Mouse (Mus musculus): ENCODE measurements around the gene Tgif1. TPM values are rescaled to one million over a fixed set of nuclear protein-coding genes. Genes with fewer than 3 reads are reported as not detected.

Gene Tgif1
- polyA plus RNA-seq, 1 experiment = 45.2 TPM

DNA sequence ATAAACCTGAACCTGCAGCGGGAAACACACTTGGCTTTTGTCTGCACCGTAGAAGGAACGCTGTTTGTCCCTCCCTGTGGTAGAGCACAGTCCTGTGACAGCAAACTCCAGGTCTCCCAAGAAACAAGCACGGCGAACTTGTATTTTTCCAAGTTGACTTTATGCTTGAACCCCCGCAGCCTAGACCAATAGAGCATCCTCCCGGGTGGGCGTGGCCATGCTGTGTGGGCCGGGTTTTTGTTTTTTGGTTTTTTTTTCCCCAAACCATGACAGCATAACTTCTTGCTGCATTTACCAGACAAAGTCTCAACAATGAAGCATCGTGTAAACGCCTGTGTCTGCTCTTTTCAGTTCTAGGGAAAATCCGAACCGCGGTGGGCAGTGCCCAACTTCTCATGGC, 44.5 kb downstream of the Tgif1 start:
- DNase-seq = no peak
- no peak for TF ChIP-seq CTCF (IDR thresholded peaks at IDR 0.05; ENCODE audit: borderline replicate concordance, control insufficient read depth, extremely low read depth, insufficient read depth, low read length, poor library complexity)
- TF ChIP-seq POLR2A (IDR thresholded peaks at IDR 0.05; ENCODE audit: control insufficient read depth, extremely low read depth, insufficient read depth, low read length, poor library complexity) = no peak
- Histone ChIP-seq H3K27ac (ENCODE audit: control insufficient read depth, insufficient read depth, low read length) (no peak overlapping the region), H3K36me3 (ENCODE audit: control insufficient read depth, insufficient read depth, low read length) (no peaks in the 10 kb centered on the region), H3K4me1 (replicated peaks; ENCODE audit: control insufficient read depth, insufficient read depth, low read length) (no peaks in the 10 kb centered on the region), H3K27me3 (ENCODE audit: control insufficient read depth, insufficient read depth, low read length) (no peaks in the 10 kb centered on the region), H3K4me3 (ENCODE audit: control insufficient read depth, insufficient read depth, low read length) (no peak overlapping the region)
- WGBS = 72% methylated on average over 14 of the region's 14 CpGs

DNA sequence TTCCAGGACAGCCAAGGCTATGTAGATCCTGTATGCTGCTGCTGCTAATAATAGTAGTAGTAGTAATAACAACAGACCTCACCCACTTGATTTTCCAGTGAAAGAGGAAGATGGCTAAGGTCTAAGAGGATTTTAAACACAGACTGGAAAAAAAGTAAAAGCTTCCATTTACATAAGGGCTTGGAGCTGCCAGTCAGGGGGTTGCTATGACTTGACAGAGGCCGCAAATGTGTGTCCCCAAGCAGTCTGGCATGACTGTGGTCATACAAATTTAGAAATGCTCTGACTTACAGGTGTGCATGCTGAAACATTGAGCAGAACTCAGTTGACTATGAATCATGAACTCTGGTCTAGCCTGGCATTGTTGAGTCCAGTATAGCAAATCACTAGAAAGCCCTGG, 45.5 kb downstream of the Tgif1 start:
- no peak for DNase-seq
- Histone ChIP-seq H3K4me1 (replicated peaks; ENCODE audit: control insufficient read depth, insufficient read depth, low read length) (no peaks in the 10 kb centered on the region), H3K4me3 (ENCODE audit: control insufficient read depth, insufficient read depth, low read length) (no peak overlapping the region), H3K27ac (ENCODE audit: control insufficient read depth, insufficient read depth, low read length) (no peak overlapping the region), H3K36me3 (ENCODE audit: control insufficient read depth, insufficient read depth, low read length) (no peaks in the 10 kb centered on the region), H3K27me3 (ENCODE audit: control insufficient read depth, insufficient read depth, low read length) (no peaks in the 10 kb centered on the region)
- WGBS = 95% methylated on average over 1 of the region's 1 CpGs
- no peak for TF ChIP-seq CTCF (IDR thresholded peaks at IDR 0.05; ENCODE audit: borderline replicate concordance, control insufficient read depth, extremely low read depth, insufficient read depth, low read length, poor library complexity)
- TF ChIP-seq POLR2A (IDR thresholded peaks at IDR 0.05; ENCODE audit: control insufficient read depth, extremely low read depth, insufficient read depth, low read length, poor library complexity) = no peak

DNA sequence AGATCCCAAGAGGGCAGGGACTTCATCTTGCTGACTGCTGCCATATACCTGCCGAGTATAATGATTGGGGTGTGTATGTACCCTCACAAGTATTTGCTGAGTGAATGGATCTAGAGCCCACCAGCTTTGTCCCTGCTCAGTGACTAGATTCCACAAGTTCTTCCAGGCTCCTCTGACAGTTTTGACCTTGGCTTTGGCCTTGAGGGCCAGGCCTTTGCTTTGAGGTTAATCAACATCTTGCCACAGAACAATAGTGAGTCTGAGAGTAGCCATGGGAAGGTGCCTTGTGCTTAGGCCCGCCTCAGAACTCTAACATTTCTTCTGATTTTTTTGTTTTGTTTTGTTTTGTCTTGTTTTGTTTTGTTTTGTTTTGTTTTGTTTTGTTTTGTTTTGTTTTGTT, 46.7 kb downstream of the Tgif1 start:
- Histone ChIP-seq H3K27me3 (ENCODE audit: control insufficient read depth, insufficient read depth, low read length) (no peaks in the 10 kb centered on the region), H3K27ac (ENCODE audit: control insufficient read depth, insufficient read depth, low read length) (no peak overlapping the region), H3K36me3 (ENCODE audit: control insufficient read depth, insufficient read depth, low read length) (no peaks in the 10 kb centered on the region), H3K4me1 (replicated peaks; ENCODE audit: control insufficient read depth, insufficient read depth, low read length) (no peaks in the 10 kb centered on the region), H3K4me3 (ENCODE audit: control insufficient read depth, insufficient read depth, low read length) (no peak overlapping the region)
- TF ChIP-seq CTCF (IDR thresholded peaks at IDR 0.05; ENCODE audit: borderline replicate concordance, control insufficient read depth, extremely low read depth, insufficient read depth, low read length, poor library complexity) (no peak), POLR2A (IDR thresholded peaks at IDR 0.05; ENCODE audit: control insufficient read depth, extremely low read depth, insufficient read depth, low read length, poor library complexity) (no peak)
- no peak for DNase-seq
- 94% methylated on average over 2 of the region's 2 CpGs for WGBS

DNA sequence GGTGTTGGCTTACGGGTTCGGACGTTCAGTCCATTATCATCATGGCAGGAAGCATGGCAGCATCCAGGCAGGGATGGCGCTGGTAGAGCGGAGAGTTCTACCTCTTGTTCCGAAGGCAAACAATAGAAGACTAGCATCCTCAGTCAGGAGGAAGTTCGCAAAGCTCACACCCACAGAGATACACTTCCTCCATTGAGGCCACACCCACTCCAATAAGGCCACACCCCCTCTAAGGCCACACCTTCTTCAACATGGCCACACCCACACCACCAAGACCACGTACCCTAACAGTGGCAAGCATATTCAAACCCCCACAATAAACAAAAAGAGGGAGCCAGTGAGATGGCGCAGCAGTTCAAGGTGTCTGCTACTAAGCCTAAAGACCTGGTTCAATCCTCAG, 47.5 kb downstream of the Tgif1 start:
- H3K4me1 ChIP-seq (replicated peaks; ENCODE audit: control insufficient read depth, insufficient read depth, low read length) = no peaks in the 10 kb centered on the region
- 97% methylated on average over 9 of the region's 9 CpGs for WGBS
- no peak for DNase-seq
- H3K27me3 ChIP-seq (ENCODE audit: control insufficient read depth, insufficient read depth, low read length) = no peaks in the 10 kb centered on the region
- TF ChIP-seq POLR2A (IDR thresholded peaks at IDR 0.05; ENCODE audit: control insufficient read depth, extremely low read depth, insufficient read depth, low read length, poor library complexity) (no peak), CTCF (IDR thresholded peaks at IDR 0.05; ENCODE audit: borderline replicate concordance, control insufficient read depth, extremely low read depth, insufficient read depth, low read length, poor library complexity) (no peak)
- H3K36me3 ChIP-seq (ENCODE audit: control insufficient read depth, insufficient read depth, low read length) = no peaks in the 10 kb centered on the region
- no peak overlapping the region for H3K4me3 ChIP-seq (ENCODE audit: control insufficient read depth, insufficient read depth, low read length)
- H3K27ac ChIP-seq (ENCODE audit: control insufficient read depth, insufficient read depth, low read length) = no peak overlapping the region

DNA sequence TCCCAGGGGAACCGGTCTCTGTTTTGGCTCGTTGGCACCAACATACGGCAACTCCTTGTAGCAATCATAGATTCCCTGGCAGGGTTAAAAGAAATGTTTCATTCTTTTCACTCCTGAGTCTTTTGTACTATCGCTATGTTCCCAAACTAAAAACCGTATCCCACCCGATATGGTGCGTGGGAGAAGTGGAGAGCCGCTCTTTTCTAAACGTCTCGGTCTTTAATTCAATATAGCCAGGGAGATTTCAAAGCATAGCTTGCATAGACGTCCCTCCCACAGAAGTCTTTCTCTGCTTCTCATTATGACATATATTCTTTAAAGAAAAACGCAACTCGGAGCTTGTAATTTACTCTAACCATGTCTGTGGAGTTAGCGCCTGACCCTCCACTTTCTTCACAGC, 51.3 kb downstream of the Tgif1 start:
- Histone ChIP-seq H3K36me3 (ENCODE audit: control insufficient read depth, insufficient read depth, low read length) (no peaks in the 10 kb centered on the region), H3K4me1 (replicated peaks; ENCODE audit: control insufficient read depth, insufficient read depth, low read length) (no peaks in the 10 kb centered on the region), H3K27ac (ENCODE audit: control insufficient read depth, insufficient read depth, low read length) (no peak overlapping the region), H3K4me3 (ENCODE audit: control insufficient read depth, insufficient read depth, low read length) (no peak overlapping the region), H3K27me3 (ENCODE audit: control insufficient read depth, insufficient read depth, low read length) (no peaks in the 10 kb centered on the region)
- no peak for TF ChIP-seq CTCF (IDR thresholded peaks at IDR 0.05; ENCODE audit: borderline replicate concordance, control insufficient read depth, extremely low read depth, insufficient read depth, low read length, poor library complexity)
- no peak for TF ChIP-seq POLR2A (IDR thresholded peaks at IDR 0.05; ENCODE audit: control insufficient read depth, extremely low read depth, insufficient read depth, low read length, poor library complexity)
- 94% methylated on average over 14 of the region's 14 CpGs for WGBS
- DNase-seq = no peak

DNA sequence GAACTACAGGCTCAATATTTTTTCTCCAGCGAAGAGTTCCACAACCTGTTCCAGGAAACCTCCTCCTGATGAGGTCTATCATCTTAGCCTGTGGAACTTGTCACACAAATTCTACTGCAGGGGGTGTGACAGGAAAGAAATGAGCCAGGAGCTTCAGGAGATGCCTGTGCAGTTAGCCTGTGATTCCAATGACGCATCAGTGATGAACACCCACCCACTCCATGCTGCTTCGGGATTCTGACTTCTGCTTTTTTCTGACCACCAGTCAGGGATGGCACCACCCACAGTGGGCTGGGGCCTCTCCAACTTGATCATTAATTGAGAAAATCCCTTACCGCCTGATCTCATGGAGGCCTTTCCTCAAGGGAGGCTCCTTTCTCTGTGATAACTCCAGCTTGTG, 54.1 kb downstream of the Tgif1 start:
- no peak overlapping the region for H3K27ac ChIP-seq (ENCODE audit: control insufficient read depth, insufficient read depth, low read length)
- no peak overlapping the region for H3K4me3 ChIP-seq (ENCODE audit: control insufficient read depth, insufficient read depth, low read length)
- no peaks in the 10 kb centered on the region for H3K36me3 ChIP-seq (ENCODE audit: control insufficient read depth, insufficient read depth, low read length)
- H3K4me1 ChIP-seq (replicated peaks; ENCODE audit: control insufficient read depth, insufficient read depth, low read length) = no peaks in the 10 kb centered on the region
- 58% methylated on average over 4 of the region's 4 CpGs for WGBS
- no peaks in the 10 kb centered on the region for H3K27me3 ChIP-seq (ENCODE audit: control insufficient read depth, insufficient read depth, low read length)
- DNase-seq = no peak
- TF ChIP-seq CTCF (IDR thresholded peaks at IDR 0.05; ENCODE audit: borderline replicate concordance, control insufficient read depth, extremely low read depth, insufficient read depth, low read length, poor library complexity) (no peak), POLR2A (IDR thresholded peaks at IDR 0.05; ENCODE audit: control insufficient read depth, extremely low read depth, insufficient read depth, low read length, poor library complexity) (no peak)

DNA sequence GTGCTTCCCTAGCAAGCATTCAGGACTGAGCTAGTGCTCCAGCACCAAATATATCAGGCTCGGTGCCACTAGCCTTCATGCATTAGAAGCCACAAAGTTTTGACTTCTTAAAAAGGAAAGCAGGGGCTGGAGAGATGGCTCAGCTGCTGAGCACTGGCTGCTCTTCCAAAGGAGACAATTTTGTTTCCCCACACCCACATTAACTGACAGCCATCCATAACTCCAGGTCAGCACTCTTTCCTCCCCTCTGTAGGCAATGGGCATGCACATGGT, 55.6 kb downstream of the Tgif1 start:
- TF ChIP-seq CTCF (IDR thresholded peaks at IDR 0.05; ENCODE audit: borderline replicate concordance, control insufficient read depth, extremely low read depth, insufficient read depth, low read length, poor library complexity) = no peak
- no peak for TF ChIP-seq POLR2A (IDR thresholded peaks at IDR 0.05; ENCODE audit: control insufficient read depth, extremely low read depth, insufficient read depth, low read length, poor library complexity)
- H3K27me3 ChIP-seq (ENCODE audit: control insufficient read depth, insufficient read depth, low read length) = no peaks in the 10 kb centered on the region
- no peak for DNase-seq
- no peak overlapping the region for H3K27ac ChIP-seq (ENCODE audit: control insufficient read depth, insufficient read depth, low read length)
- H3K4me1 ChIP-seq (replicated peaks; ENCODE audit: control insufficient read depth, insufficient read depth, low read length) = no peaks in the 10 kb centered on the region
- H3K4me3 ChIP-seq (ENCODE audit: control insufficient read depth, insufficient read depth, low read length) = no peak overlapping the region
- 76% methylated on average over 1 of the region's 1 CpGs for WGBS
- H3K36me3 ChIP-seq (ENCODE audit: control insufficient read depth, insufficient read depth, low read length) = no peaks in the 10 kb centered on the region
